ENCODE assay signal across 29 mouse cellular contexts in the genomic region with DNA sequence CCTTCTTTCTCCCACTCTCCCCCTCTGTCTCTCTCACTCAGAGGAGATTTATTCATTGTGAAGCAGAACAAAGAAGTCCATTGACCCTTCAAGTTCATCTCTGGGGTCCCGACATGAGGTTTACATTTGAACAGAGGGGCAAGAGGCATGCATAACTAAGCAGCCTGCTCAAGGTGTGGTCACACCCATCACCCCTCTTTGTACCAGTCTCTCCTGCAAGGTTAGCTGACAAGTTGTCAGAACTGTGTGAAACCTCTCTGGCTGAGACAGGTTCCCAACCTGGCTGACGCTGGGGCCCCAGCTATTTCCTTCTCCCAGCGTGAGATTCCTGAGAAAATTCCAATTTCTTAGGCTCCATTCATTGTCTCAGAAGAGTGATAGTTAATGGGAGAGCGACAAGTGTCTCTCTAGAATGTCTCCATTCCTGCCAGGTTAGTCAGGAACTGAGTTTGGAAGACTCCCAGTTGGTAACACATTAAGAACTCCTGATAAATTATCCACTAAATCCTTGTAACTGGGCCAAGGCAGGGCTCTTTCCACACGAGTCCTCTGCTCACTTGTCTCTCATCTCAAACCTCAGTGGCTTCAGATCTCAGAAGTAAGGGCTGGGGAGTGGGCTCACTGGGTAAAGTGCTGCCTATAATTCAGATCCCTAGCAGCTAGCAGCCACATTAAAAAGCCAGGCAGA. TPM values are rescaled to one million over a fixed set of nuclear protein-coding genes. Genes with fewer than 3 reads are reported as not detected.
DNase-seq lines count a peak whose midpoint lies in the region; ATAC-seq and TF ChIP-seq lines count a peak whose summit lies in the region.
"Had no signal": no experiment of that assay in that cellular context is flagged by ENCODE, and none has a peak within 500 bp of the region (broad histone marks: within the 10 kb centered on the region; RNA-seq: fewer than 3 reads in every experiment).

No protein-coding gene starts in this region.

- ATAC-seq in liver, embryonic 11.5 days (replicated peaks; ENCODE audit: low FRiP score): no peak
- ATAC-seq: forebrain, embryonic 16.5 days; hindbrain, postnatal 0 days; intestine, embryonic 16.5 days had no signal

- H3K36me3 ChIP-seq in liver, adult 2 months (ENCODE audit: control insufficient read depth, insufficient read depth, low read length): no peaks in the 10 kb centered on the region
- H3K36me3 ChIP-seq in liver, embryonic 11.5 days (ENCODE audit: control insufficient read depth, insufficient read depth, low read length): no peaks in the 10 kb centered on the region
- H3K36me3 ChIP-seq in kidney, adult 2 months (ENCODE audit: control insufficient read depth, insufficient read depth, low read length): no peaks in the 10 kb centered on the region
- H3K36me3 ChIP-seq: heart, embryonic 10.5 days; heart, embryonic 15.5 days; hindbrain, embryonic 12.5 days; lung, embryonic 15.5 days; midbrain, embryonic 12.5 days; neural tube, embryonic 12.5 days had no signal

- H3K9me3 ChIP-seq in liver, embryonic 11.5 days (ENCODE audit: control insufficient read depth, low read length): no peaks in the 10 kb centered on the region
- H3K9me3 ChIP-seq: heart, embryonic 10.5 days; heart, embryonic 15.5 days; hindbrain, embryonic 12.5 days; lung, embryonic 15.5 days; midbrain, embryonic 12.5 days; neural tube, embryonic 12.5 days had no signal

- H3K27ac ChIP-seq in liver, adult 2 months (replicated peaks; ENCODE audit: insufficient read depth, low read depth, low read length): no peak overlapping the region
- H3K27ac ChIP-seq in liver, embryonic 11.5 days (ENCODE audit: low read depth, low read length): no peak overlapping the region
- H3K27ac ChIP-seq in kidney, adult 2 months (ENCODE audit: insufficient read depth, low read depth, low read length): no peak overlapping the region
- no peak overlapping the region for H3K27ac ChIP-seq in left cerebral cortex, adult 2 months
- H3K27ac ChIP-seq: heart, embryonic 10.5 days; heart, embryonic 15.5 days; hindbrain, embryonic 12.5 days; hindbrain, postnatal 0 days; lung, embryonic 15.5 days; midbrain, embryonic 12.5 days; neural tube, embryonic 12.5 days had no signal

- no peaks in the 10 kb centered on the region for H3K79me2 ChIP-seq in liver, adult 2 months (ENCODE audit: control insufficient read depth, insufficient read depth, low read length)

- H3K4me3 ChIP-seq in liver, adult 2 months (ENCODE audit: insufficient read depth, low read depth, low read length): no peak overlapping the region
- H3K4me3 ChIP-seq in liver, embryonic 11.5 days (ENCODE audit: low read depth, low read length): no peak overlapping the region
- H3K4me3 ChIP-seq in kidney, adult 2 months (ENCODE audit: insufficient read depth, low read depth, low read length): no peak overlapping the region
- no peak overlapping the region for H3K4me3 ChIP-seq in left cerebral cortex, adult 2 months
- H3K4me3 ChIP-seq: erythroblast, embryonic 14.5 days; heart, embryonic 10.5 days; heart, embryonic 15.5 days; hindbrain, embryonic 12.5 days; lung, embryonic 15.5 days; midbrain, embryonic 12.5 days; myocyte; neural tube, embryonic 12.5 days had no signal

- no peak overlapping the region for H3K9ac ChIP-seq in liver, adult 2 months (ENCODE audit: low read depth, low read length)
- H3K9ac ChIP-seq in liver, embryonic 11.5 days (ENCODE audit: low read depth, low read length): no peak overlapping the region
- H3K9ac ChIP-seq: heart, embryonic 15.5 days; hindbrain, embryonic 12.5 days; lung, embryonic 15.5 days; midbrain, embryonic 12.5 days; neural tube, embryonic 12.5 days had no signal

- H3K4me2 ChIP-seq in liver, embryonic 11.5 days: no peak overlapping the region
- H3K4me2 ChIP-seq: heart, embryonic 15.5 days; hindbrain, embryonic 12.5 days; lung, embryonic 15.5 days; midbrain, embryonic 12.5 days; neural tube, embryonic 12.5 days had no signal

- intact Hi-C loops in left cerebral cortex, adult 2 months (cut with DNase I): no loop called here

- 43% methylated on average over 5 of the region's 5 CpGs for WGBS in liver, adult 2 months
- 46% methylated on average over 5 of the region's 5 CpGs for WGBS in liver, embryonic 11.5 days
- 27% methylated on average over 5 of the region's 5 CpGs for WGBS in kidney, adult 2 months

- TF ChIP-seq CTCF in liver, adult 2 months (IDR thresholded peaks at IDR 0.05; ENCODE audit: low read depth, low read length): no peak
- no peak for TF ChIP-seq CTCF in kidney, adult 2 months (conservative IDR thresholded peaks at IDR 0.05; ENCODE audit: insufficient read depth, insufficient read length, low read depth, low read length)
- TF ChIP-seq CTCF in left cerebral cortex, adult 2 months (IDR thresholded peaks at IDR 0.05): no peak

- TF ChIP-seq POLR2A in liver, adult 2 months (IDR thresholded peaks at IDR 0.05; ENCODE audit: extremely low read depth, insufficient read depth, low read length): no peak
- no peak for TF ChIP-seq POLR2A in kidney, adult 2 months (IDR thresholded peaks at IDR 0.05; ENCODE audit: low read depth, low read length)

- DNase-seq in liver, adult 2 months (ENCODE audit: extremely low read depth, low read depth, low spot score): peak; percentile 34
- no peak for DNase-seq in liver, embryonic 11.5 days (ENCODE audit: low spot score)
- peak; percentile 74 for DNase-seq in kidney, adult 2 months
- peak; percentile 4 for DNase-seq in kidney, postnatal 10 days
- DNase-seq in left cerebral cortex, adult 2 months (ENCODE audit: extremely low spot score in 1 of 2, low spot score in 2 of 2): no peak
- DNase-seq in layer of hippocampus, adult 8-10 months (ENCODE audit: low spot score in 2 of 2): no peak
- DNase-seq in cerebellum, postnatal 36 days: no peak
- DNase-seq: adrenal gland, postnatal 25 days; cerebellum, adult 18-20 months; cerebellum, postnatal 10 days; layer of hippocampus, adult 9-11 months; liver; lung, postnatal 36 days; thymus, adult 2 months; thymus, postnatal 36 days had no signal

- no peaks in the 10 kb centered on the region for H3K4me1 ChIP-seq in liver, adult 2 months (ENCODE audit: control insufficient read depth, insufficient read depth, low read length)
- no peaks in the 10 kb centered on the region for H3K4me1 ChIP-seq in liver, embryonic 11.5 days (replicated peaks; ENCODE audit: control insufficient read depth, insufficient read depth, low read length)
- H3K4me1 ChIP-seq in kidney, adult 2 months (ENCODE audit: control insufficient read depth, insufficient read depth, low read length): no peaks in the 10 kb centered on the region
- H3K4me1 ChIP-seq: heart, embryonic 10.5 days; heart, embryonic 15.5 days; hindbrain, embryonic 12.5 days; lung, embryonic 15.5 days; midbrain, embryonic 12.5 days; neural tube, embryonic 12.5 days had no signal

- no peaks in the 10 kb centered on the region for H3K27me3 ChIP-seq in liver, adult 2 months (ENCODE audit: control insufficient read depth, insufficient read depth, low read length)
- no peaks in the 10 kb centered on the region for H3K27me3 ChIP-seq in liver, embryonic 11.5 days (replicated peaks; ENCODE audit: control insufficient read depth, insufficient read depth, low read length)
- no peaks in the 10 kb centered on the region for H3K27me3 ChIP-seq in kidney, adult 2 months (replicated peaks; ENCODE audit: control insufficient read depth, insufficient read depth, low read length)
- H3K27me3 ChIP-seq: heart, embryonic 15.5 days; lung, embryonic 15.5 days; neural tube, embryonic 12.5 days had no signal

RNA-seq across cellular contexts. Expression of a gene that starts 29.7 kb away (rescaled TPM):
- total RNA-seq in liver, adult 2 months (2014; rRNA removed): 0.07 and 0.09 TPM in 2 replicates
- polyA plus RNA-seq in liver, adult 2 months (2012; rRNA removed): 0.04 TPM in 1 of 2 replicates, not detected in the other
- 0.60 and 0.95 TPM in 2 replicates for polyA plus RNA-seq in liver, embryonic 11.5 days (2014; fragmentation: Nextera tagmentation; extraction: Ambion mirVana)
- 8.1 and 10.8 TPM in 2 replicates for polyA plus RNA-seq in kidney, adult 2 months (2012; rRNA removed)
- total RNA-seq in left cerebral cortex, adult 2 months (2021): 10 to 100 TPM; 13.1 to 32.7 TPM
- total RNA-seq in layer of hippocampus, adult 8-10 months (2022): 10 to 100 TPM in 3 of 4 experiments, 1 to 10 TPM in 1; 10.0 to 22.7 (median 13.7) TPM
- polyA plus RNA-seq: erythroblast, embryonic 14.5 days had no signal

RNA-seq across cellular contexts. Expression of a gene that starts 44.2 kb away (rescaled TPM):
- not detected in 2 replicates for total RNA-seq in liver, adult 2 months (2014; rRNA removed)
- polyA plus RNA-seq in liver, adult 2 months (2012; rRNA removed): not detected in 2 replicates
- 0.29 and 0.40 TPM in 2 replicates for polyA plus RNA-seq in liver, embryonic 11.5 days (2014; fragmentation: Nextera tagmentation; extraction: Ambion mirVana)
- polyA plus RNA-seq in kidney, adult 2 months (2012; rRNA removed): 25.8 and 32.5 TPM in 2 replicates
- under 1 TPM; 0.18 to 0.79 TPM for total RNA-seq in left cerebral cortex, adult 2 months (2021)
- total RNA-seq in layer of hippocampus, adult 8-10 months (2022): under 1 TPM in 3 of 4 experiments, not detected in 1; 0.12 to 0.30 (median 0.23) TPM
- total RNA-seq: granulocyte monocyte progenitor cell, adult 5-6 weeks; megakaryocyte, adult 5-6 weeks had no signal
- polyA plus RNA-seq: erythroblast, embryonic 14.5 days; liver, embryonic 16.5 days had no signal

Comparison
In these comparisons a context has a peak if more than half of its experiments do, and no peak if none do; other contexts are left out.
1. DNase-seq: peak in liver, adult 2 months (single experiment), kidney, adult 2 months (single experiment) and kidney, postnatal 10 days (single experiment); none in liver, embryonic 11.5 days (single experiment), left cerebral cortex, adult 2 months (0 of 2), layer of hippocampus, adult 8-10 months (0 of 2) and cerebellum, postnatal 36 days (0 of 2).
2. RNA of a gene that starts 29.7 kb away (total RNA-seq): 13.1 to 32.7 TPM in left cerebral cortex, adult 2 months and 10.0 to 22.7 TPM in layer of hippocampus, adult 8-10 months; 0.07 to 0.09 TPM in liver, adult 2 months; every median in the first group is over 10 times any median in the second.